Mouse (Mus musculus): ENCODE data around the gene Cdk14. TPM values are rescaled to one million over a fixed set of nuclear protein-coding genes. Genes with fewer than 3 reads are reported as not detected.

Cdk14 gene
- total RNA-seq, 1 experiment, result 3.5 TPM

DNA sequence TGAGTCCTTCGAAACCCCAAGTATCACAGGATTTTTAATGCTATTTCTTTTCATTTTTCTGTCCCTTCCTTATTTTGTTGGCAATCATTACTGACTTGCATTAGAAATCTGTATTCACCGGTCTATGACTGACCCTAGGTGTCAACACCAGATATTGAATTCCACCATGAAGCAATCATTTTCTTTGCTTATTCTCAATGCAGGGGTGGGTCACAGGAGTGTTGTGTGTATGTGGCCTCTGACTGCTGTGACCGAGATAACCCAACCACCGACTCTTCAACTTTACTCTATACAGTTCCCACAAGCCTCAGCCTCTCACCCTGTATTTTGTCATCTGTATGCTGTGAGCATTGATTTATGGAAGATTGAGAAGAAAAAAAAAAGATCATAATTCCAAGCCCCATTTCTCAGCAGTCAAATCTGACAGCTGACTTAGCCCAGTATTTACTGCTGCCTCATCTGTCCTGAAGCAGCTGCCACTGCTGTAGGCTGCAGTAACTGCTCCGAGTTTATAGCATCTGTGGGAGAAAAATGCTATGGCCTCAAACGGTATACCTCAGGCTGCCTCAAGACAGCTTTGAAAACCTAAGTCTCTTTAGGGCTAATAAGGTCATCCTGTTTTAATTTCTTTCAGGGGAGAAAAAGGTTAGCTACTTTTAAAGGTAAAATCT is 128.7 kb downstream of the Cdk14 start:
- in situ Hi-C loops (cut with MboI; ENCODE audit: low sequenced_read_pairs in 2 of 2, unreplicated experiment in 2 of 2), result no loop called here
- Histone ChIP-seq H3K9ac (ENCODE audit: insufficient read depth, low read depth, low read length, poor library complexity, severe bottlenecking) (no peak overlapping the region), H3K4me1 (ENCODE audit: control insufficient read depth in 2 of 2, insufficient read depth in 2 of 2, low read length in 2 of 2, poor library complexity in 1 of 2) (no peaks in the 10 kb centered on the region), H3K9me3 (ENCODE audit: control insufficient read depth, insufficient read depth, low read depth, low read length) (no peaks in the 10 kb centered on the region), H3K27ac (ENCODE audit: insufficient read depth, low read depth, low read length, poor library complexity, severe bottlenecking) (no peak overlapping the region), H3K4me3 (ENCODE audit: insufficient read depth in 1 of 2, low read depth in 1 of 2, low read length in 2 of 2, poor library complexity in 1 of 2, severe bottlenecking in 1 of 2) (no peak overlapping the region), H3K36me3 (ENCODE audit: control insufficient read depth, insufficient read depth, low read length, poor library complexity, severe bottlenecking) (no peaks in the 10 kb centered on the region)
- DNase-seq (ENCODE audit: low read depth, low spot score), result no peak
- TF ChIP-seq ZNF384 (IDR thresholded peaks at IDR 0.05; ENCODE audit: low read depth, low read length), result no peak
- TF ChIP-seq HCFC1 (IDR thresholded peaks at IDR 0.05; ENCODE audit: borderline replicate concordance, insufficient read depth, low read length), result no peak
- no peak for TF ChIP-seq ZC3H11A (IDR thresholded peaks at IDR 0.05; ENCODE audit: borderline replicate concordance, low read depth, low read length)
- no peak for TF ChIP-seq CHD2 (IDR thresholded peaks at IDR 0.05; ENCODE audit: low read depth, low read length)
- no peak for TF ChIP-seq MAFK (IDR thresholded peaks at IDR 0.05; ENCODE audit: insufficient read depth, low read depth, low read length)

DNA sequence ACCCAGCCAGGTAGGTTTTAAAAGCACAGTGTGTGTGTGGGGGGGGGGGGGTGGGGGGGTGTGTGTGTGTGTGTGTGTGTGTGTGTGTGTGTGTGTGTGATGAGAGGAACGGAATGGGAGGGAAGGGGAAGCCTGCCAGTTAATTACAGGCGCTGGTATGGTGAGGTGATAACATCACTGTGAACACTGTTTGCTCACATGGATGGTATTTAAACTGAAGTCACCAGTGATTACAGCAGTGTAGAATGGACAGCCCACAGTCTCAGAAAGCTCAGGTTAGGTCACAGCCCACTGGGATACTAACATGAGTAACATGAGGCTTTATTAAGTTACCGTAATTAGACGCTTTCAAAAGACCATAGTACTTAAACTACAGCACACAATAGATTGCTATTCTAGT is 129.4 kb downstream of the Cdk14 start:
- DNase-seq (ENCODE audit: low read depth, low spot score), result no peak
- in situ Hi-C loops (cut with MboI; ENCODE audit: low sequenced_read_pairs in 2 of 2, unreplicated experiment in 2 of 2), result no loop called here
- Histone ChIP-seq H3K9me3 (ENCODE audit: control insufficient read depth, insufficient read depth, low read depth, low read length) (no peaks in the 10 kb centered on the region), H3K27ac (ENCODE audit: insufficient read depth, low read depth, low read length, poor library complexity, severe bottlenecking) (no peak overlapping the region), H3K4me1 (ENCODE audit: control insufficient read depth in 2 of 2, insufficient read depth in 2 of 2, low read length in 2 of 2, poor library complexity in 1 of 2) (no peaks in the 10 kb centered on the region), H3K4me3 (ENCODE audit: insufficient read depth in 1 of 2, low read depth in 1 of 2, low read length in 2 of 2, poor library complexity in 1 of 2, severe bottlenecking in 1 of 2) (no peak overlapping the region), H3K36me3 (ENCODE audit: control insufficient read depth, insufficient read depth, low read length, poor library complexity, severe bottlenecking) (no peaks in the 10 kb centered on the region), H3K9ac (ENCODE audit: insufficient read depth, low read depth, low read length, poor library complexity, severe bottlenecking) (no peak overlapping the region)
- TF ChIP-seq HCFC1 (IDR thresholded peaks at IDR 0.05; ENCODE audit: borderline replicate concordance, insufficient read depth, low read length) (no peak), MAFK (IDR thresholded peaks at IDR 0.05; ENCODE audit: insufficient read depth, low read depth, low read length) (no peak), ZC3H11A (IDR thresholded peaks at IDR 0.05; ENCODE audit: borderline replicate concordance, low read depth, low read length) (no peak), ZNF384 (IDR thresholded peaks at IDR 0.05; ENCODE audit: low read depth, low read length) (no peak), CHD2 (IDR thresholded peaks at IDR 0.05; ENCODE audit: low read depth, low read length) (no peak)

DNA sequence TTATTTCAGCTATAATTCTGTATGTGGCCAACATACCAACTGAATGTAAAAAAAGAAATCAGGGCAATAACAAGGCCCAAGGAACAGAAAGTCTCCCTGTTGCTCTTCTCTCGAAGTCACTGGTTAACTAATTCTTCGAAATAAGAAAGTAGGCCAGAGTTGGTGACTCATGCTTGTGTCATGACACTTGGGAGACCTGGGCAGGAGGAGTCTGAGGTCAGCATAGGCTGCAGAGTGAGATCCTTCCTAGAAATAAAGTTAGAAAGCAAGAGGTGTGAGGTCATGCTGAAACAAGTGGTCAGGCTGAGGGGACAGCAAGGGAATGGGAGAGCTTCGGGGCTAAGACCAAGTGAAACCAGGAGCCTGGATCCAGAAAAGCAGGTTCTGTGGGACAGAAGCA is 134.2 kb downstream of the Cdk14 start:
- DNase-seq (ENCODE audit: low read depth, low spot score), result no peak
- TF ChIP-seq ZNF384 (IDR thresholded peaks at IDR 0.05; ENCODE audit: low read depth, low read length), result no peak
- TF ChIP-seq ZC3H11A (IDR thresholded peaks at IDR 0.05; ENCODE audit: borderline replicate concordance, low read depth, low read length), result no peak
- TF ChIP-seq HCFC1 (IDR thresholded peaks at IDR 0.05; ENCODE audit: borderline replicate concordance, insufficient read depth, low read length), result no peak
- TF ChIP-seq CHD2 (IDR thresholded peaks at IDR 0.05; ENCODE audit: low read depth, low read length), result no peak
- H3K4me3 ChIP-seq (ENCODE audit: insufficient read depth in 1 of 2, low read depth in 1 of 2, low read length in 2 of 2, poor library complexity in 1 of 2, severe bottlenecking in 1 of 2), result no peak overlapping the region
- H3K36me3 ChIP-seq (ENCODE audit: control insufficient read depth, insufficient read depth, low read length, poor library complexity, severe bottlenecking), result no peaks in the 10 kb centered on the region
- H3K27ac ChIP-seq (ENCODE audit: insufficient read depth, low read depth, low read length, poor library complexity, severe bottlenecking), result no peak overlapping the region
- H3K9me3 ChIP-seq (ENCODE audit: control insufficient read depth, insufficient read depth, low read depth, low read length), result no peaks in the 10 kb centered on the region
- in situ Hi-C loops (cut with MboI; ENCODE audit: low sequenced_read_pairs in 2 of 2, unreplicated experiment in 2 of 2), result no loop called here
- H3K4me1 ChIP-seq (ENCODE audit: control insufficient read depth in 2 of 2, insufficient read depth in 2 of 2, low read length in 2 of 2, poor library complexity in 1 of 2), result no peaks in the 10 kb centered on the region
- no peak overlapping the region for H3K9ac ChIP-seq (ENCODE audit: insufficient read depth, low read depth, low read length, poor library complexity, severe bottlenecking)

DNA sequence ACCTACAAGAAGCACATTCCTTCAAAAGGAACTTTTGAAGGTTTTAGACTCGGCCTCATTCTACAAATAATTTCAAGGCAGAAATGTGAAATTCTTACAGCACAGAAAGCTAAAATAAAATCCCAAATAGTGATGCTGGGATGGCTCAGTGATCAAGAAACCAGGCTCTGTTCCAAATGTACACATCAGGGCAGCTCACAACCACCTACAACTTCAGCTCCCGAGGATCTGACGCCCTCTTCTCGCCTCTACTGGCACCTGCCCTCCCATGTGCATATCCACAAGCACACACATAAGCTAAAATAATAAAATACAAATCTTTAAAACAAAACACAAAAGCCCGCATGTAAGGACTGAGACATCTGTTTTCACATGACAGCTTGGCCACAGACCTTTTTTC is 135.6 kb downstream of the Cdk14 start:
- no peaks in the 10 kb centered on the region for H3K9me3 ChIP-seq (ENCODE audit: control insufficient read depth, insufficient read depth, low read depth, low read length)
- H3K4me1 ChIP-seq (ENCODE audit: control insufficient read depth in 2 of 2, insufficient read depth in 2 of 2, low read length in 2 of 2, poor library complexity in 1 of 2), result no peaks in the 10 kb centered on the region
- in situ Hi-C loops (cut with MboI; ENCODE audit: low sequenced_read_pairs in 2 of 2, unreplicated experiment in 2 of 2), result no loop called here
- no peaks in the 10 kb centered on the region for H3K36me3 ChIP-seq (ENCODE audit: control insufficient read depth, insufficient read depth, low read length, poor library complexity, severe bottlenecking)
- DNase-seq (ENCODE audit: low read depth, low spot score), result no peak
- H3K27ac ChIP-seq (ENCODE audit: insufficient read depth, low read depth, low read length, poor library complexity, severe bottlenecking), result no peak overlapping the region
- no peak overlapping the region for H3K4me3 ChIP-seq (ENCODE audit: insufficient read depth in 1 of 2, low read depth in 1 of 2, low read length in 2 of 2, poor library complexity in 1 of 2, severe bottlenecking in 1 of 2)
- TF ChIP-seq ZNF384 (IDR thresholded peaks at IDR 0.05; ENCODE audit: low read depth, low read length) (no peak), ZC3H11A (IDR thresholded peaks at IDR 0.05; ENCODE audit: borderline replicate concordance, low read depth, low read length) (no peak), MAFK (IDR thresholded peaks at IDR 0.05; ENCODE audit: insufficient read depth, low read depth, low read length) (no peak), CHD2 (IDR thresholded peaks at IDR 0.05; ENCODE audit: low read depth, low read length) (no peak), HCFC1 (IDR thresholded peaks at IDR 0.05; ENCODE audit: borderline replicate concordance, insufficient read depth, low read length) (no peak)
- H3K9ac ChIP-seq (ENCODE audit: insufficient read depth, low read depth, low read length, poor library complexity, severe bottlenecking), result no peak overlapping the region

All from ES-E14 (cell line).